Mouse (Mus musculus): Measurements from ENCODE around the gene Gm20388. TPM values are rescaled to one million over a fixed set of nuclear protein-coding genes. Genes with fewer than 3 reads are reported as not detected.

Gene Gm20388
- polyA plus RNA-seq, 1 experiment, result 28.1 TPM

DNA sequence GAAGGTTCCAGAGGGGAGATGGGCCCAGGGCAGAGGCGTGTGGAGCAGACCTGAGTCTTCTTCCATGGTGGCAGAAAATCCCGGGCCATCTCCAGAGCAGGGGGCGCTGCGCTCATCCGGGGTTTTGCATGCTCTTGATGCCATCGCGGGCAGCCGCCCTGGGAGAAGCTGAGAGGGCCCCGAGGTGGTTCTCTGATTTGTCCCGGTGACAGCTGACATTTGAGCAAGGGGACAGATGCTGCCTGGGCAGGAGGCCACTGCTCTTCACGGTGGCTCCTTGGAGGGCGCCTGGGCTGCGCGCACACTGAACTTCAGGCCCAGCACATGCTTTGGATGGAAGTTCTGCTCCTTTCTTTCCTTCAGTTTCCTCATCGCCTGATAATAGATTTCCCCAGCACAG is 2207.9 kb downstream of the Gm20388 start:
- no peak overlapping the region for H3K27ac ChIP-seq (ENCODE audit: insufficient read depth, low read length)
- H3K9me3 ChIP-seq (replicated peaks; ENCODE audit: control insufficient read depth, insufficient read depth, low read length, poor library complexity, severe bottlenecking), result no peaks in the 10 kb centered on the region
- TF ChIP-seq CTCF (IDR thresholded peaks at IDR 0.05; ENCODE audit: low read depth, low read length), result no peak
- no peak for TF ChIP-seq POLR2A (IDR thresholded peaks at IDR 0.05; ENCODE audit: insufficient read depth, low read length)
- TF ChIP-seq EP300 (IDR thresholded peaks at IDR 0.05; ENCODE audit: insufficient read depth, low read depth, low read length), result no peak

DNA sequence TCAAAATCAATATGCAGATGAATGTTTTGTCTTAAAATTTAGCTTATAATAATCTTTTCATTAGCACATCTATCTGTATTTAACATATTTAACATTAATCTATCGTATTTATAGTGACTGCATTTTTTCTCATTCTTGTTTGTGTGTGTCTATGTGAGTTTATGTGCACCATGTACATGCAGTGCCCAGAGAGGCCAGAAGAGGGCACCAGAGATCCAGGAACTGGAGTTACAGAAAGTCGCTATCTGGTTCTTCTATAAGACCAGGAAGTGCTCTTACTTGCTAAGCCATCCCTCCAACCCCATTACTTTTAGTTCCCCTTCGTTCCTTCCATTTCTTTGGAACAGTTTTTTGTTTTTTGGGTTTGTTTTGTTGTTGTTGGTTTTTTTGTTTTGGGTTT is 2213.7 kb downstream of the Gm20388 start:
- Histone ChIP-seq H3K36me3 (ENCODE audit: control insufficient read depth, insufficient read depth, low read length, poor library complexity, severe bottlenecking) (no peaks in the 10 kb centered on the region), H3K9ac (ENCODE audit: low read depth, poor library complexity, severe bottlenecking) (no peak overlapping the region), H3K27ac (ENCODE audit: insufficient read depth, low read length) (no peak overlapping the region), H3K27me3 (ENCODE audit: control insufficient read depth, insufficient read depth, low read length, poor library complexity, severe bottlenecking) (no peaks in the 10 kb centered on the region), H3K4me3 (ENCODE audit: low read depth, low read length) (no peak overlapping the region), H3K9me3 (replicated peaks; ENCODE audit: control insufficient read depth, insufficient read depth, low read length, poor library complexity, severe bottlenecking) (no peaks in the 10 kb centered on the region), H3K4me1 (ENCODE audit: control insufficient read depth, insufficient read depth, low read length) (no peaks in the 10 kb centered on the region)
- TF ChIP-seq CTCF (IDR thresholded peaks at IDR 0.05; ENCODE audit: low read depth, low read length) (no peak), EP300 (IDR thresholded peaks at IDR 0.05; ENCODE audit: insufficient read depth, low read depth, low read length) (no peak), POLR2A (IDR thresholded peaks at IDR 0.05; ENCODE audit: insufficient read depth, low read length) (no peak)

More for the DNA sequence above, 2207.9 kb downstream of the Gm20388 start:
- Histone ChIP-seq H3K4me3 (ENCODE audit: low read depth, low read length) (peak overlapping the region; percentile 18; the same call in 1 of the 2 replicates), H3K4me1 (ENCODE audit: control insufficient read depth, insufficient read depth, low read length) (peaks cover 7% of the 10 kb centered on the region), H3K36me3 (ENCODE audit: control insufficient read depth, insufficient read depth, low read length, poor library complexity, severe bottlenecking) (no peaks in the 10 kb centered on the region), H3K9ac (ENCODE audit: low read depth, poor library complexity, severe bottlenecking) (no peak overlapping the region), H3K27me3 (ENCODE audit: control insufficient read depth, insufficient read depth, low read length, poor library complexity, severe bottlenecking) (no peaks in the 10 kb centered on the region)

DNA sequence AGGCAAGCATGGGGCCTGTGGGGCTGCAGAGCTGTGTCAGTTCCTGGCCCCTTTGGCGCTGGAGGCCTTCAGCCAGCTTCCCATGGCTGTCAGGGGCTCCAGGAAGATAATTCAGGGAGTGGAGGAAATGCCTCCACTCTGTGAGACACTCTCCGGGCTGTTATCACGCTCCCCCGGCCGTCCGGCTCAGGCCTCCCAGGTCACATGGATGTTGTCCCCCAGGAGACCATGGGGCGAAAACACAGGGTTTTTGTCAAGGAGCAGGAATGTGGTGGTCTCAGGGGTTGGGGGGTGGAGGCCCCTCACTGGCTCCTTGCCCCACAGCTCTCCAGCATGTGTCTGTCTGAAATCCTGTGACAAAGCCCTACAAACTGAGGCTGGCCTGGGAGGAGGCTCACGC is 2216.0 kb downstream of the Gm20388 start:
- H3K27ac ChIP-seq (ENCODE audit: insufficient read depth, low read length), result no peak overlapping the region
- no peak overlapping the region for H3K4me3 ChIP-seq (ENCODE audit: low read depth, low read length)
- H3K36me3 ChIP-seq (ENCODE audit: control insufficient read depth, insufficient read depth, low read length, poor library complexity, severe bottlenecking), result no peaks in the 10 kb centered on the region
- TF ChIP-seq CTCF (IDR thresholded peaks at IDR 0.05; ENCODE audit: low read depth, low read length), result no peak
- TF ChIP-seq EP300 (IDR thresholded peaks at IDR 0.05; ENCODE audit: insufficient read depth, low read depth, low read length), result no peak
- no peak for TF ChIP-seq POLR2A (IDR thresholded peaks at IDR 0.05; ENCODE audit: insufficient read depth, low read length)
- no peaks in the 10 kb centered on the region for H3K9me3 ChIP-seq (replicated peaks; ENCODE audit: control insufficient read depth, insufficient read depth, low read length, poor library complexity, severe bottlenecking)
- no peaks in the 10 kb centered on the region for H3K4me1 ChIP-seq (ENCODE audit: control insufficient read depth, insufficient read depth, low read length)
- H3K27me3 ChIP-seq (ENCODE audit: control insufficient read depth, insufficient read depth, low read length, poor library complexity, severe bottlenecking), result no peaks in the 10 kb centered on the region
- no peak overlapping the region for H3K9ac ChIP-seq (ENCODE audit: low read depth, poor library complexity, severe bottlenecking)

DNA sequence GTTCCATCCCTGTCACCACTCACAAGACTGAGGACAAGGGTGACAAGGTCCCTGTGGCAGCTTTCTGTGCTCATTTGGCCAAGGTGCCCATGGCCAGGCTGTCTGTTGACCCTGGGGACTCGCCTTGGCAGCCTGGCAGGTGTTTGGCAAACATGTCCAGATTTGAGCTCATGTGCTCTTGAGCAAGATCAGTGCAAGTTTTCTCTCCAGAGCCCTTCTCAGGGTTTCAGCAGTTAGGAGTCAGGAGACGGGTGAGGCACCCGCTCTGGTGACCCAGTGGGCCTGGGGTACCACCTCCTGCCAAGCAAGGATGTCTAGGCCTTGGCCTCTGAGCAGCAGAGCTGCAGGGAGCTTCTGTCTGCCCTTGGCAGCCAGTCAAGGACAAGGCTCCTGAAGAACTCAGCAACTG is 2223.5 kb downstream of the Gm20388 start:
- Histone ChIP-seq H3K4me1 (ENCODE audit: control insufficient read depth, insufficient read depth, low read length) (no peaks in the 10 kb centered on the region), H3K27me3 (ENCODE audit: control insufficient read depth, insufficient read depth, low read length, poor library complexity, severe bottlenecking) (no peaks in the 10 kb centered on the region), H3K9me3 (replicated peaks; ENCODE audit: control insufficient read depth, insufficient read depth, low read length, poor library complexity, severe bottlenecking) (no peaks in the 10 kb centered on the region), H3K4me3 (ENCODE audit: low read depth, low read length) (no peak overlapping the region), H3K36me3 (ENCODE audit: control insufficient read depth, insufficient read depth, low read length, poor library complexity, severe bottlenecking) (no peaks in the 10 kb centered on the region), H3K9ac (ENCODE audit: low read depth, poor library complexity, severe bottlenecking) (no peak overlapping the region), H3K27ac (ENCODE audit: insufficient read depth, low read length) (no peak overlapping the region)
- TF ChIP-seq EP300 (IDR thresholded peaks at IDR 0.05; ENCODE audit: insufficient read depth, low read depth, low read length) (no peak), POLR2A (IDR thresholded peaks at IDR 0.05; ENCODE audit: insufficient read depth, low read length) (no peak), CTCF (IDR thresholded peaks at IDR 0.05; ENCODE audit: low read depth, low read length) (no peak)

DNA sequence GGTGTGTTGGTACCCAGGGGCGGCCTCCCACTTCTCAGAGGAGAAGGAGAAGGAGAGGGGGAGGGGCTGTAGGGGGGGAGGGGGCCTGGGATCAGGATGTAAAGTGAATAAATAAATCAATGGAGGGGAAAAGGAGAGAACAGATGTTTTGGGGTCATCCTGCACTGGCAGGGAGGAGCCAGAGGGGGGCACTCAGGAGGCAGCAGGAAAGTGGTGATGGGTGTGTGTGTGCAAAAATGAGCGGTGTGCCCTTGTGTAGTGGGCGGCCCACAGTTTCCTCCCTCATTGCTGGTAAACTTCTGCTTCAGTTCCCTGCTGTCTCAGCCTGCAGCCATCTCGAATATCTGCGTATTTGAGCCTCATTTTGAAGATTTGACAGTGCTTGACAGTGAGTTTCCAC is 2224.9 kb downstream of the Gm20388 start:
- Histone ChIP-seq H3K27ac (ENCODE audit: insufficient read depth, low read length) (no peak overlapping the region), H3K36me3 (ENCODE audit: control insufficient read depth, insufficient read depth, low read length, poor library complexity, severe bottlenecking) (no peaks in the 10 kb centered on the region), H3K9me3 (replicated peaks; ENCODE audit: control insufficient read depth, insufficient read depth, low read length, poor library complexity, severe bottlenecking) (no peaks in the 10 kb centered on the region), H3K9ac (ENCODE audit: low read depth, poor library complexity, severe bottlenecking) (no peak overlapping the region), H3K4me3 (ENCODE audit: low read depth, low read length) (no peak overlapping the region), H3K27me3 (ENCODE audit: control insufficient read depth, insufficient read depth, low read length, poor library complexity, severe bottlenecking) (no peaks in the 10 kb centered on the region), H3K4me1 (ENCODE audit: control insufficient read depth, insufficient read depth, low read length) (no peaks in the 10 kb centered on the region)
- TF ChIP-seq EP300 (IDR thresholded peaks at IDR 0.05; ENCODE audit: insufficient read depth, low read depth, low read length) (no peak), CTCF (IDR thresholded peaks at IDR 0.05; ENCODE audit: low read depth, low read length) (peak; percentile 58)

DNA sequence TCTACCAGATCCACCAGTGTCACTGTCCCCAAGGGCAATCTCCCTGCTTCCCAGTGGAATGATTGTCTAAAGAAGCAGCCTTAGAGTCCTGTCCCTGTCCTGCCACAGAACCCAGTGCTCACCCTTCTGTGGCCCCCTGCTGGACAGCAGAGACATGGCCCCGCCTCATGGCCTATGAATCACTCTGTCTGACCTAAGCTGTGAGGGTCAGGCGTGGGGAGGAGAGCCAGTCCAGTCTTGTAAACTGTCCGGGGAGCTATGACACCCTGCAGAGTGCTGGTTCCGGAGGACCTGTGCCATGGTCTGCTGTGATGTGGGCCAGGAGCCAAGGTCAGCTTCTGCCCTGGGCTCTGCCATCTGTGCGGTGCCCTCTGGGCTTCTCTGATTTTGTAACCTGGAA is 2229.1 kb downstream of the Gm20388 start:
- Histone ChIP-seq H3K36me3 (ENCODE audit: control insufficient read depth, insufficient read depth, low read length, poor library complexity, severe bottlenecking) (no peaks in the 10 kb centered on the region), H3K4me3 (ENCODE audit: low read depth, low read length) (no peak overlapping the region), H3K9ac (ENCODE audit: low read depth, poor library complexity, severe bottlenecking) (no peak overlapping the region), H3K27me3 (ENCODE audit: control insufficient read depth, insufficient read depth, low read length, poor library complexity, severe bottlenecking) (no peaks in the 10 kb centered on the region), H3K4me1 (ENCODE audit: control insufficient read depth, insufficient read depth, low read length) (no peaks in the 10 kb centered on the region), H3K9me3 (replicated peaks; ENCODE audit: control insufficient read depth, insufficient read depth, low read length, poor library complexity, severe bottlenecking) (no peaks in the 10 kb centered on the region), H3K27ac (ENCODE audit: insufficient read depth, low read length) (no peak overlapping the region)
- TF ChIP-seq CTCF (IDR thresholded peaks at IDR 0.05; ENCODE audit: low read depth, low read length) (peak; percentile 67), EP300 (IDR thresholded peaks at IDR 0.05; ENCODE audit: insufficient read depth, low read depth, low read length) (no peak)

Measured in ES-Bruce4 (cell line).